Mouse (Mus musculus): ENCODE results near the gene Lama2.

- TF ChIP-seq EP300 (IDR thresholded peaks at IDR 0.05; ENCODE audit: insufficient read depth, low read depth, low read length) (no peak), CTCF (IDR thresholded peaks at IDR 0.05) (no peak)
These were observed 623.6 kb downstream of the Lama2 start for GRCm38 (mm10) chr10:26995987-26996386.

Measured in heart, adult 2 months (tissue).